Mouse (Mus musculus): ENCODE measurements around the gene Sh2d7. TPM values are rescaled to one million over a fixed set of nuclear protein-coding genes. Genes with fewer than 3 reads are reported as not detected.
"Not testable (repeated sequence)": the region's sequence is repeated elsewhere in the genome, so short reads cannot be mapped to it uniquely, and the experiment has no call there.

Sh2d7 gene
- polyA plus RNA-seq, 1 experiment, result not detected

GRCm38 (mm10) chr9:54555044-54555443, 16.3 kb downstream of the Sh2d7 start:
- TF ChIP-seq TAL1 (IDR thresholded peaks at IDR 0.05; ENCODE audit: low read length) (no peak), GATA1 (IDR thresholded peaks at IDR 0.05; ENCODE audit: low read length) (no peak)

GRCm38 (mm10) chr9:54558731-54559130, 19.9 kb downstream of the Sh2d7 start:
- TF ChIP-seq GATA1 (IDR thresholded peaks at IDR 0.05; ENCODE audit: low read length) (no peak), TAL1 (IDR thresholded peaks at IDR 0.05; ENCODE audit: low read length) (no peak)
- Histone ChIP-seq H3K27me3 (ENCODE audit: control insufficient read depth) (peaks cover 15% of the 10 kb centered on the region), H3K4me1 (ENCODE audit: control insufficient read depth) (peaks cover 18% of the 10 kb centered on the region), H3K9me3 (ENCODE audit: control insufficient read depth, low read length) (no peaks in the 10 kb centered on the region), H3K36me3 (ENCODE audit: control insufficient read depth) (no peaks in the 10 kb centered on the region), H3K4me3 (replicated peaks) (no peak overlapping the region)

More at GRCm38 (mm10) chr9:54555044-54555443, 16.3 kb downstream of the Sh2d7 start:
- H3K36me3 ChIP-seq (ENCODE audit: control insufficient read depth), result no peaks in the 10 kb centered on the region
- H3K27me3 ChIP-seq (ENCODE audit: control insufficient read depth), result peaks cover 15% of the 10 kb centered on the region
- H3K4me1 ChIP-seq (ENCODE audit: control insufficient read depth), result peaks cover 10% of the 10 kb centered on the region
- no peak overlapping the region for H3K4me3 ChIP-seq (replicated peaks)
- H3K9me3 ChIP-seq (ENCODE audit: control insufficient read depth, low read length), result no peaks in the 10 kb centered on the region

- Histone ChIP-seq H3K27me3 (ENCODE audit: control insufficient read depth) (peaks cover 15% of the 10 kb centered on the region), H3K9me3 (ENCODE audit: control insufficient read depth, low read length) (no peaks in the 10 kb centered on the region), H3K4me3 (replicated peaks) (peak within 1 kb of the TSS; percentile 61), H3K36me3 (ENCODE audit: control insufficient read depth) (no peaks in the 10 kb centered on the region), H3K4me1 (ENCODE audit: control insufficient read depth) (peaks cover 18% of the 10 kb centered on the region)
- no peak for TF ChIP-seq TAL1 (IDR thresholded peaks at IDR 0.05; ENCODE audit: low read length)
- no peak for TF ChIP-seq GATA1 (IDR thresholded peaks at IDR 0.05; ENCODE audit: low read length)
Observed at GRCm38 (mm10) chr9:54559771-54560471, 21.1 kb downstream of the Sh2d7 start, which contains the start of gene Cib2. TSS of gene Cib2 (minus strand) at chr9:54560218.

GRCm38 (mm10) chr9:54560831-54561601, 22.2 kb downstream of the Sh2d7 start:
- peaks cover 15% of the 10 kb centered on the region for H3K27me3 ChIP-seq (ENCODE audit: control insufficient read depth)
- H3K36me3 ChIP-seq (ENCODE audit: control insufficient read depth), result no peaks in the 10 kb centered on the region
- H3K4me3 ChIP-seq (replicated peaks), result no peak overlapping the region
- TF ChIP-seq TAL1 (IDR thresholded peaks at IDR 0.05; ENCODE audit: low read length), result no peak
- no peak for TF ChIP-seq GATA1 (IDR thresholded peaks at IDR 0.05; ENCODE audit: low read length)
- H3K9me3 ChIP-seq (ENCODE audit: control insufficient read depth, low read length), result no peaks in the 10 kb centered on the region
- H3K4me1 ChIP-seq (ENCODE audit: control insufficient read depth), result peaks cover 20% of the 10 kb centered on the region

DNA sequence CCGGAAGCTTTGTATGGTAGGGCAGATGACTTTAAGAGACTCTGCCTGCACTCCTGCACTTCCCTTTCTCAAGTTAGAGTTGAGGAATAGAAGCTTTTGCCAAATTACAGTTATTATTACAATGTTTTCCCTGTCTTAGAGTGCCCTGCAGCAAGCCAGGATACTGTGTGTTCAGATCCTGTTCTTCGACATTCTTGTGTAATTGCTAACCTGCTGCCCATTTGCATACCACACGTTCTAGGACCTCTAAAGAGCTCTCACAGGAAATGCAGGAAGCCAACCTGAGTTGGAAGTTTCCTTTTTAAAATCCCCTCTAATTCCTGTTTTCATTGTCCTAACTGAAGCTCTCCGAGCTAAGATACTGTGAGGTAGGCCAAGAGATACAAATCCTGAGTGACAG, 28.2 kb downstream of the Sh2d7 start:
- Histone ChIP-seq H3K4me1 (ENCODE audit: control insufficient read depth) (peaks cover 12% of the 10 kb centered on the region), H3K4me3 (replicated peaks) (no peak overlapping the region), H3K27me3 (ENCODE audit: control insufficient read depth) (no peaks in the 10 kb centered on the region), H3K36me3 (ENCODE audit: control insufficient read depth) (no peaks in the 10 kb centered on the region), H3K9me3 (ENCODE audit: control insufficient read depth, low read length) (no peaks in the 10 kb centered on the region)
- TF ChIP-seq TAL1 (IDR thresholded peaks at IDR 0.05; ENCODE audit: low read length), result no peak
- no peak for TF ChIP-seq GATA1 (IDR thresholded peaks at IDR 0.05; ENCODE audit: low read length)

GRCm38 (mm10) chr9:54568732-54569131, 29.9 kb downstream of the Sh2d7 start:
- Histone ChIP-seq H3K9me3 (ENCODE audit: control insufficient read depth, low read length) (no peaks in the 10 kb centered on the region), H3K36me3 (ENCODE audit: control insufficient read depth) (no peaks in the 10 kb centered on the region), H3K4me1 (ENCODE audit: control insufficient read depth) (peaks cover 9% of the 10 kb centered on the region), H3K27me3 (ENCODE audit: control insufficient read depth) (no peaks in the 10 kb centered on the region), H3K4me3 (replicated peaks) (no peak overlapping the region)
- TF ChIP-seq GATA1 (IDR thresholded peaks at IDR 0.05; ENCODE audit: low read length) (no peak), TAL1 (IDR thresholded peaks at IDR 0.05; ENCODE audit: low read length) (no peak)

DNA sequence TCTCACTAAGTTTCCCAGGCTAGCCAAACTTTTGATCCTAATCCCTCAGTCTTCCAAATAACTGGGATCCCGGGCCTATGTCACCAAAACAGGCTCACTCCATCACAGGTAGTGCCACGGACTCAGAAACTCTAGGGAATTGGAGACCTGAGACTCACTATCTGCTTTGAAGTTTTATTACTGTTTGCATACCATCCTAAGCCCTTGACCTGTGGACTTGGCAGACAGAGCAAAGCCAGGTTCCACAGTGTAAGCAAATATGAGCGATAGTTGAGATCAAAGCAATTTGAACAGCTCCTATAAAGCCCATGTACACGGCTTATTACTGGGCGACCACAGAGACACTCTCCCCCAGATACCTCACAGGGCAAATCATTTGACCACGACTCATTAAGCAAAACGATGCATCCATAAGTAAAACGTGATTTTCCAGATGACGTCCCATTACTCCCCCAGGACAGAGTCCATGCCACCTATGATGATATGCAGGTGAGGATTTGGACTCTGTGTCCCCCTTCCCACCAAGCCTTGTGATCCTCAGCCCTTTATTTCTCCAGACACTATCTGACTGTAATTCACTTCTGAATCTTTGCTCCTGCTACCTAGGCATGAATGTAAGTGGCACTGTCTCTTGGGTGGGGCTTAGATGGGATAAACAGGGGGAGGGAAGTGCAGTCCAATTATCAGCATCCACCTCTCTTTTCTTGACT, 32.5 kb downstream of the Sh2d7 start:
- Histone ChIP-seq H3K36me3 (ENCODE audit: control insufficient read depth) (no peaks in the 10 kb centered on the region), H3K4me3 (replicated peaks) (no peak overlapping the region), H3K4me1 (ENCODE audit: control insufficient read depth) (peaks cover 7% of the 10 kb centered on the region), H3K27me3 (ENCODE audit: control insufficient read depth) (no peaks in the 10 kb centered on the region), H3K9me3 (ENCODE audit: control insufficient read depth, low read length) (no peaks in the 10 kb centered on the region)
- TF ChIP-seq GATA1 (IDR thresholded peaks at IDR 0.05; ENCODE audit: low read length) (no peak), TAL1 (IDR thresholded peaks at IDR 0.05; ENCODE audit: low read length) (no peak)

DNA sequence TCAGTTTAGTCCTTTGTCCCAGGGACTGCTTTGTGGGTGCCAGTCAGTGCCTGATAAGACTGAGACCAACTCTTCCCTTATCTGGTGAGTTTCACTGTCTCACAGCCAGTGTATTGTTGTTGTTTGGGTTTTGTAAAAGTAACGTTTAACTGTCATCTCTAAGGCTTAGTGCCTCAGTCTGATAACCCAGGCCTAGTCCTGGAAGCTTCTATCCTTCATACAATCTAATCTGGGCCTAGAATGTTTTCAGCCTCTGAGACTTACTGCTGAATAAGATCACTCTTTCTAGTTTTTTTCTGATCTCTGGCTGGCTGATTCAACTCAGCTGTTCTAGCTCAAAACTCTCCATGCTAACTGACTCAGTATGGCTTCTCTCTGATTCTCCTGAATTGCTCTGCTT, 44.9 kb downstream of the Sh2d7 start:
- Histone ChIP-seq H3K4me3 (replicated peaks) (no peak overlapping the region), H3K9me3 (ENCODE audit: control insufficient read depth, low read length) (no peaks in the 10 kb centered on the region), H3K4me1 (ENCODE audit: control insufficient read depth) (peaks cover 41% of the 10 kb centered on the region), H3K27me3 (ENCODE audit: control insufficient read depth) (no peaks in the 10 kb centered on the region), H3K36me3 (ENCODE audit: control insufficient read depth) (peaks cover 4% of the 10 kb centered on the region)
- TF ChIP-seq TAL1 (IDR thresholded peaks at IDR 0.05; ENCODE audit: low read length) (no peak), GATA1 (IDR thresholded peaks at IDR 0.05; ENCODE audit: low read length) (no peak)

DNA sequence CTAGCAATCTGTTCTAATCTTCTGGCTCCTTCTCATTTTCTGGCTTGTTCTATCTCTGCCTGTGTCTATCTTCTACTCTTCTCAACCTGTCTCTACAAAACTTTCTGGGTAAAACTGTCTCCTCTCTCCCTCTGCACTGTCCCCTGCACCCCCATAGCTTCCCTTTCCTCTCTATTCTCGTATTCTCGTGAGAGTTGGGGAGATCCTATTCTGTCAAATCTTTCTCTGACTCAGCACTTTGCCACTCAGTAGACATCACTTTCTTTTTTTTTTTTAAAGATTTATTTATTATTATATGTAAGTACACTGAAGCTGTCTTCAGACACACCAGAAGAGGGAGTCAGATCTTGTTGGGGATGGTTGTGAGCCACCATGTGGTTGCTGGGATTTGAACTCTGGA, 45.3 kb downstream of the Sh2d7 start:
- H3K27me3 ChIP-seq (ENCODE audit: control insufficient read depth); H3K36me3 ChIP-seq (ENCODE audit: control insufficient read depth); H3K9me3 ChIP-seq (ENCODE audit: control insufficient read depth, low read length); H3K4me3 ChIP-seq (replicated peaks): not testable (repeated sequence)
- H3K4me1 ChIP-seq (ENCODE audit: control insufficient read depth), result peaks cover 42% of the 10 kb centered on the region

Measured in erythroblast, embryonic 14.5 days (primary cell).